In the genomic region with DNA sequence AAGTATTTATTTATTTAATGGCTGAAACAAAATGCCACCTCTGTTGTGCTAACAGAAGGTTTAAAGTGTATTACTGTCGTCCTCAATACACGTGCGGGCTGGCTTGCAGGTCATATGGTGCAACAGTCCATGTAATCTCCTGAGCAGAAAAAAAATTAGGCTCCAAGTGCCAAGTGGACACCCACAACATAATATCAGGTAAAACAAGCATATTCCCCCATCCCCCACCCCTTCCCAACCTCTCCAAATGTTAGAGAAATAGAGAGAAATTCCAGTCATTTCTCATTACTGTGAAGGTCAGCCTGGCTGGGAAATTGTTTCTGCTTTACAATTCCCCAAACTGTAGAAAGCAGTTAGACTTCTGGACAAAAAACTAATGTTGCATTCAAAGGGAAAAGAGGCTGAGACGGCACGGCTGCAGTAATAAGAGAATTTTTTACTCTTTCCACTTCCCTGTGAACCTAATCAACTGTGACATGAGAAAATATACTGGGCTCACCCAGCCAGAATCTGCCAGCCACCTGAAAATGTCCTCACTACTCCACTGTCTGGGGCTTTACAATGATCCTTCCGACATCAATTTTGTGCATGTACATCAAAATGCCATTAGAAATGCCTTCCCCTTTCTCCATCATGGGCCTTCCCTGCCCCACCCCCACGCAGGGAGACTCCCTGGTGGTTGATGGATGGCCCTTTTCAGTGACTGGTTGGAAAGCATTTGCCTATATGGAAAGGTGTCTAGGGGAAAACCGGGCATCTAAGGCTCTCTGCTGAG, we compare ENCODE assay signal across 16 mouse cellular contexts.
A peak's percentile ranks its signal among the peaks of the same experiment; 100 is the strongest.
DNase-seq lines count a peak whose midpoint lies in the region; ATAC-seq and TF ChIP-seq lines count a peak whose summit lies in the region.
"Had no signal": no experiment of that assay in that cellular context is flagged by ENCODE, and none has a peak within 500 bp of the region (broad histone marks: within the 10 kb centered on the region; RNA-seq: fewer than 3 reads in every experiment).

No protein-coding gene starts in this region.

- peak; percentile 32 for DNase-seq in left cerebral cortex, postnatal 4 days
- no peak for DNase-seq in left cerebral cortex, postnatal 10 days (ENCODE audit: extremely low spot score in 1 of 2, low spot score in 2 of 2)
- peak; percentile 29 for DNase-seq in embryo, embryonic 11.5 days (ENCODE audit: low read depth, low spot score)
- peak; percentile 16 for DNase-seq in hindbrain, postnatal 0 days (ENCODE audit: low spot score)
- no peak for DNase-seq in layer of hippocampus, postnatal 25 days (ENCODE audit: extremely low spot score in 1 of 2, low spot score in 1 of 2)
- DNase-seq in B cell, adult 2 months, result no peak
- DNase-seq: adrenal gland, postnatal 25 days; cerebellum, adult 11 months; kidney, adult 8-10 months; lung, postnatal 36 days; right cerebral cortex, postnatal 25 days; thymus, postnatal 4 days had no signal

- H3K36me3 ChIP-seq in hindbrain, postnatal 0 days (ENCODE audit: insufficient read depth, low read length), result no peaks in the 10 kb centered on the region
- H3K36me3 ChIP-seq in neural tube, embryonic 13.5 days, result no peaks in the 10 kb centered on the region
- H3K36me3 ChIP-seq: stomach, embryonic 15.5 days had no signal

- intact Hi-C loops in left cerebral cortex, postnatal 4 days (cut with DNase I), result no loop called here
- intact Hi-C loops in left cerebral cortex, postnatal 10 days (cut with DNase I), result no loop called here

- no peak overlapping the region for H3K9ac ChIP-seq in hindbrain, postnatal 0 days (replicated peaks; ENCODE audit: low read length)
- no peak overlapping the region for H3K9ac ChIP-seq in neural tube, embryonic 13.5 days
- H3K9ac ChIP-seq: liver, embryonic 14.5 days; stomach, embryonic 15.5 days had no signal

- 36% methylated on average over 8 of the region's 8 CpGs for WGBS in hindbrain, postnatal 0 days
- 35% methylated on average over 8 of the region's 8 CpGs for WGBS in neural tube, embryonic 13.5 days

- no peaks in the 10 kb centered on the region for H3K4me1 ChIP-seq in hindbrain, postnatal 0 days (ENCODE audit: insufficient read depth, low read length)
- peaks cover 13% of the 10 kb centered on the region for H3K4me1 ChIP-seq in neural tube, embryonic 13.5 days (replicated peaks)
- H3K4me1 ChIP-seq: stomach, embryonic 15.5 days had no signal

- H3K27me3 ChIP-seq in hindbrain, postnatal 0 days (ENCODE audit: insufficient read depth, low read length), result no peaks in the 10 kb centered on the region
- no peaks in the 10 kb centered on the region for H3K27me3 ChIP-seq in neural tube, embryonic 13.5 days
- H3K27me3 ChIP-seq: stomach, embryonic 15.5 days had no signal

- H3K4me3 ChIP-seq in hindbrain, postnatal 0 days (ENCODE audit: low read length), result no peak overlapping the region
- no peak overlapping the region for H3K4me3 ChIP-seq in neural tube, embryonic 13.5 days
- H3K4me3 ChIP-seq: stomach, embryonic 15.5 days had no signal

- no peak; the same call in 1 of the 2 replicates for ATAC-seq in hindbrain, postnatal 0 days
- ATAC-seq in neural tube, embryonic 13.5 days (ENCODE audit: low read depth), result peak; percentile 53; the same call in 1 of the 2 replicates
- no peak for ATAC-seq in activated CD4-positive, CD25-positive, alpha-beta regulatory T cell, adult 4 months

- no peak overlapping the region for H3K4me2 ChIP-seq in hindbrain, postnatal 0 days (ENCODE audit: low read depth, low read length)
- H3K4me2 ChIP-seq in neural tube, embryonic 13.5 days, result no peak overlapping the region
- H3K4me2 ChIP-seq: stomach, embryonic 15.5 days had no signal

- no peaks in the 10 kb centered on the region for H3K9me3 ChIP-seq in hindbrain, postnatal 0 days (ENCODE audit: low read length)
- no peaks in the 10 kb centered on the region for H3K9me3 ChIP-seq in neural tube, embryonic 13.5 days
- H3K9me3 ChIP-seq: stomach, embryonic 15.5 days had no signal

- peak overlapping the region; percentile 26; the same call in 1 of the 2 replicates for H3K27ac ChIP-seq in hindbrain, postnatal 0 days
- peak overlapping the region; percentile 7; the same call in 1 of the 2 replicates for H3K27ac ChIP-seq in neural tube, embryonic 13.5 days (replicated peaks)
- H3K27ac ChIP-seq: liver, embryonic 14.5 days; stomach, embryonic 15.5 days had no signal

- TF ChIP-seq CTCF in hindbrain, postnatal 0 days (IDR thresholded peaks at IDR 0.05; ENCODE audit: low read depth), result no peak

Comparison
In these comparisons a context has a peak if more than half of its experiments do, and no peak if none do; other contexts are left out.
1. DNase-seq: peak in left cerebral cortex, postnatal 4 days (single experiment), embryo, embryonic 11.5 days (single experiment) and hindbrain, postnatal 0 days (single experiment); none in left cerebral cortex, postnatal 10 days (0 of 2), layer of hippocampus, postnatal 25 days (0 of 2) and B cell, adult 2 months (0 of 2).